Mouse (Mus musculus) cerebellum, postnatal 4 days (tissue): ENCODE data around the gene Akap6.

Experiments
- DNase-seq, 2 experiments: peaks; one replicate each; pipeline ENCODE4 v3.0.0; 2022; ENCODE audit warnings: low spot score in 2 of 2, mixed read lengths in 1 of 2

Gene Akap6

DNA sequence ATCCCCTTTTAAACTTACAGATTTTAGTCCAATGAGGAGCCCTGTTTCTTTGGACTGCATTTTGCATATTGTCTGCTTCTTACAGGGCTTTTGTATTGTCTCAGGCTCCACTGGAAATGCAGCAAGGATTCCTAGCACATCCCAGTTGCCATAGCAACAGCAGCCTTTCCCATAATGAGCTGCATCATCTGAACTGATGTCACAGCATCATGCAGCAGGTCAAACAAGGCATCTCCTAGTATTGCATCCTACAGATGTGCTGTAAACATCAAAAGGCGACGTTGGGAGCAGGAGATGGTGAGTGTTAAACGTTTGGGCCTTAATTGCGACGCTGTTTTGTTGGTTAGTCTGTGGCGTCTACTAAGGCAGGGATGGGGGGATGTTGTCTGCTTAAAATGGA, at the start of gene Akap6:
Akap6 (plus strand) TSS at position 238 of the 400 bp plus-strand sequence.
- peak; percentile 26 to 62 for DNase-seq

DNA sequence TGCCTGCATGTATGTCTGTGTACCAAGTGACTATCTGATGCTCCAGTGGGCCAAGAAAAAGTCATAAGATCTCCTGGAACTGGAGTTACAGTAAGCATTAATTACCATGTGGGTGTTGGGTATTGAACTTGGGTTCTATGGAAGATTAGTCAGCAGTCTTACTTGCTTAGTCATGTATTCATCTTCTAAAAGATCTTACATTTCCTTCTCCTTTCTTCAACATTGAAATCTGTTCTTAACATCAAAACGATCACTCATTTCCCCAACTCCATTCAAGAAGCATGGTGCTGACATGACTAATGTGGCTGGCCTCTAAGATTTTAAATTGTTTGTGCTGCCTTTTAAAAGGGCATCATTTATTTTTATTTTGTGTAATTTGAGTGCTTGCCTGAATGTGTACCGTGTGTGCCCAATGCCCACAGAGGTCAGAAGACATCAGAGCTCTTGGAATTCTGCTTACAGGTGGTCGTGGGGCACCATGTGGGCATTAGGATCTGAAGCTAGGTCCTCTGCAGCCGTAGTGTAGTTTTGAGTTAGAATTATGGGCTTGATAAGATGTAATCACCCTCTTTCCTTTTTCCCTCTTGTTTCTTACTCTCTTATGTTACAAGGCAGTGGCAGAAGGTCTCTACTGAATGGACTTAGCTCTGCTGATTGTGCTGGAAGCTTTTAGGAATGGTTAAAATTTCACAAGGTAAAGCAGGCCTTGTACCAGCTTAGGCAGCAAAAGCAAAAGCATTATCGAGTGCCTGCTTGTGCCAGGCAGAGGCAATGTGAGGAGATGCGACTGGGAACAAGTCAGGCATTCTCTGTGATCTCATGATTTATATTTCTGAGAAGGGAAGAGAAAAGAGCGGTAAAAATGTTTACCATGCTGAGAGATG, 36.0 kb upstream of the Akap6 start:
- no peak for DNase-seq

DNA sequence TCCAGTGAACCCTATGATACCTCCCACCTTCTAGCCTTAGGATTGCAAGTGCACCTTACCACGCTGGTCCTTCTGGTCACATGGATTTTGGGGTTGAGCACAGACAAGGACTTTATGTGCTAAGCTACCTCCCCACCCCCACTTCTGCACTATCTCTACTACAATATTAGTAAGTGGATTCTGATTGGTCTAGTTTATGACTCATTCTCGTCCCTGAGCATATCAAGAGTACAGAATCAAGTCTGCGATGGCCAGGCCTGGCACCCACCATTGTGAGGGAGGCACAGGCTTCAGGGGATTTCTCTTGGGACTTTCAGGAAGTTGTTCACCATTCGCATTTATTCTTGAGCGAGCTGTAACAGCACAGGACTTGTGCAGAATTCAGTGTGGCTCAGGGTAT, 34.2 kb upstream of the Akap6 start:
- no peak for DNase-seq

DNA sequence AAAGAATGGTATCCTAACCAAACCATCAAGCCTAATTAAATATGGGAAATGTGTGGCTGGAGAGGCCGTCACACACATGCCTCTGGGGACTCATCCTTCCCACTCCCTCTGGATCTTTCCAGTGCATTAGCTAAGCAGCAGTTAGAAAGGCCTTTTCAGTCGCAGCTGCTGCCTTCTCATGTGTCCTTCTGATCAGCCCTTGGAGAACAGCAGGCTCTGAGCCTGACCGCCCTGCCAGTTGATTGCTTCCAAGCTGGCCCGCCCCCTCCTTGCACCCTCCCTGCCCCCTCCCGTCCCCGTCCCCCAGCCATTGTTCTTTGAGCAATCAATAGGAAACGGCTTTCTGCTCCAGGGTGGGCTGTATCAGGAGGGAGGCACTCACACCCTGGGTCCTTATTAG, 27.7 kb upstream of the Akap6 start:
- peak in 1 of 2 experiments; percentile 49 for DNase-seq

DNA sequence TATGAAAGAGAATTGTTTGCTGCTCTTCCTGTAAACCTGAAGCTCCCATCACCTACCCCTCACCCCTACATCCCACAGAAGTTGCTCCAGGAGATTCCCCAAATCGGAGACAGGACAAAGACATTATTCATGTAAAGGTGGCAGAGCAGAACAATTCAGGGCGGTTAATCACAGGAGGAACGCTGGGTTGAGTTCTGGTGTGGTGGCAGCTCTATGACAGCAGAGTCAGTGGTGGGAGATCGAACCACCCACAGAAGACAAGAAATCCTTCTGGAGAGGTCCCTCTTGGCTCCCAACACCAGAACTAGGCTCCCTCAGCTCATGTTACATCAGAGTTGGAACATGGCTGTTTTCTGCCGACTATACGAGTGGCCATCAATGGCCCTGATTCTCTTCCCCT, 27.2 kb upstream of the Akap6 start:
- DNase-seq, result no peak

DNA sequence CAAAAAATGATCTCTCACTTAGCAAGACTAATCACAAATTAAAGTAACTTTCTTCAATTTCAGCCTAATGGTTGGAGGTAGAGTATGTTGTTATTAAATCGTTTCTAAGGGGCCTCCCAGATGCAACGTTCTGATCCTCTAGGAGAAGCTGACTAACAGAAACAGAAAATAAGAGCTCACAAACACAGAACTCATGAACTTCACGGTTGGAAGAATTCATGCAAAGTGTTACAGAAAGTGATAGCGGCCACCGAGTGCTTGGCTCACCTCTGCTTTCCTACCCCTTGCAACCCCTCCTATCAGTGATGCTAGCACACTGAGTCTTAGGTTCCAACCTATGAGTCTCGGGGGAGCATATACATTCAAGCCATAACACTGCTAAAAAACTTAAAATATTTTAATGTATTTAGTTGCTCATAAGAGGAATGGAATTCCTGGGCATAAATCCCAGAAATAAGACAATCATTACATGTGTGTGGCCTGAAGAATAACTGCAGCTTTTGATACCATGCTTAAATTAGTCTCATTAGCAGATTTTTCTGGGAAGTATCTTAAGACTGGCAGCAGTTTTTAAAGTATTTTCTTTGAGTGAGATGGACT, 25.7 kb upstream of the Akap6 start:
- no peak for DNase-seq

DNA sequence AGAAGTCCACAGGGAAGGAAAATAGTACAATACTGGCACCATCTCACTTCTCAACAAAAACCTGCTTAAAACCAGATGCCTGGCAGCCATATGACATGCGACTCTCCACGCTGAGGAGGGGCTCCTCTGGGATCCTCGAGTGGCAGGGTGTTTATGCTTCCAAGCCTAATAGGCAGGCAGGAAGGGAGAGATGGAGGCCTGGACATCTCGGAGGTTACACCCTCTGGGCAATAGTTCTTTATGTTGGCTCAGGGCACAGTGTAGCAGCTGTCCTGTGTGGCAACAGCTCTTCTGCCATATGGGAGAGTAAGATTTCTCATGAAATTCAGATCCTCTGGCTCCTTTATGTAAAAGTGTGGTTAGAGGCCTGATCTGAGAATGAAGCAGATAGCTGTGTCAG, 24.2 kb upstream of the Akap6 start:
- DNase-seq, result peak in 1 of 2 experiments; percentile 53

DNA sequence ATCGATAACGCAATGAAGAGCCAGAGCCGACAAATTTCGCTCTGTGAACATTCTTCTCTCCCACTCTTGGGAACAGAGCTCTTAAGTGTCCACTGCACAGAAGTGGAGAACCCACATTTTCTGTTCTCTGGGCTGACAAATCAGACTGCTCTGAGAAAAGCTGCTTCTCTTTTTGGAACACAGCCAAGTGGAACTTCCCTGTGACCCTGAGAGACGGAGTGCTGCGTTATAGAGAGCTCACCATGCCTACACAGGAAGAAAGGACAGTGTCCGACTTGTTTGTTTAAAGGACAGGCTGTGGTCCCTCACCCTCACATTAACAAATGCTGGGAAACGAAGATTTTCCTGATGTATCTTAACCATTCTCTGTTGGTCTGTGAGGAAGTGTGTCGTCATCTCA, 11.8 kb upstream of the Akap6 start:
- DNase-seq, result no peak

DNA sequence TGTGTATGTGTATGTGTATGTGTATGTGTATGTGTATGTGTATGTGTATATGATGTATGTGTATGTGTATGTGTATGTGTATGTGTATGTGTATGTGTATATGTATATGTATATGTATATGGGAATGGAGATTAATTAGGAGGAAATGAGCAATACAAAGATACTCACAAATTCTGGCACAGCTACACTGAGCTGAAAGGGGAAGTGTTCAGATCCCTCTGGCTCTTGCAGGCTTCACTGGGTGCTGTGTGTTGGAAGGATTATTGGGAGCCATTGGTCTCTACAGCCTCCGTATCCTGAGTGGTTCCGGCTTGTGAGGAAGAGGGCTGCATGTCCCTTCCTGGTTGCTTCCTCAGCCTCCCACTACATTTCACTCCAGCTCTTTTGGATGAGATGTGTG, 10.5 kb upstream of the Akap6 start:
- no peak for DNase-seq

DNA sequence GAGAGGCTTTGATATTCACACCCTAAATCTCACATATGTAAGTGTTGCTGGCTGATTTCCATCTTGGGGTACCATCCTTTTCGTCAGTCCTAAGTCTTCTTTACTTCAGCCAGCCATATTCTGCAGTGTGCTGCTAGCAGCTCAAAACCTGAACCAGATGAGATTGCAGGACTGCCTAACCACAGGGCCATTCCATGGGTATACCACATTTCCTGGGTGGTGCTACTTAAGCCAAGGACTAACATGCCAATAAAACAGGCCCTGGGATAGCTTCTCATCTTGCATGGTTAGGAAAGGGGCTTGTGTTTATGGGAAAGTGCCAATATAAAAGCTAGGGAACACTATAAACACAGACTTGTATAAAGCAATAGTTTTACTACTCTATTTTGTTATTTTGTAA, 7.6 kb upstream of the Akap6 start:
- no peak for DNase-seq

DNA sequence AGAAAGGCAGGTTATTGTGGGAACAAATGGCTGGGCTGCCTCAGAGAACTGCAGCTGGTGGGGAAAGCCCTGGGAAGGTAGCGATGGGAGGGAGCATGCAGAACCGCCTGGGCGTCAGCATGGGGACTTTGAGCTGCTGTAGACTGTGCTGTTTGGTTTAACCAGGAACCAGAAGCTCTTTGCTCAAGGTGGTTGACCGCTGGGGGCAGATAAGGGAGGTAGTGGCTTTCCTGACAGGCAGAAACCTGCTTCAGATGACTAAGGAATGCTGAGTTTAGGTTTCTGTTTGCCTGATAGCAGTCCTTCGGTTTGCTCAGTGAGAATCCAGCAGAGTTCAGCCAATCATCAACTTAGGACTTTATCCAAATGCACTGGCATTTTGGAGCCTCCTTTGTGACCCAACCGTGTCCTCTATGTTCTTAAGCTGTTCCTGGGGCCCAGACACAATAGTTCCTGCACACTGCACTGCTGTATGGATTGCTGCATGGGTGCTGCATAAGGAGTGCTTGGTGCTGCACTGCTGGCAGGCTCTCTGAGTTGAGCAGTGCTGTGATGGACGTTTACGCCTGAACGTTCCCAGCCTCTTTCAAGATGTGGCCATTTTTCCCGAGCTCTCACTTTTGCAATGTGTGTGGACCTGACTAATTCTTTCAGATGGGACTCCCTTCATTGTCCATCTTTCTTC, 6.8 kb upstream of the Akap6 start:
- no peak for DNase-seq

DNA sequence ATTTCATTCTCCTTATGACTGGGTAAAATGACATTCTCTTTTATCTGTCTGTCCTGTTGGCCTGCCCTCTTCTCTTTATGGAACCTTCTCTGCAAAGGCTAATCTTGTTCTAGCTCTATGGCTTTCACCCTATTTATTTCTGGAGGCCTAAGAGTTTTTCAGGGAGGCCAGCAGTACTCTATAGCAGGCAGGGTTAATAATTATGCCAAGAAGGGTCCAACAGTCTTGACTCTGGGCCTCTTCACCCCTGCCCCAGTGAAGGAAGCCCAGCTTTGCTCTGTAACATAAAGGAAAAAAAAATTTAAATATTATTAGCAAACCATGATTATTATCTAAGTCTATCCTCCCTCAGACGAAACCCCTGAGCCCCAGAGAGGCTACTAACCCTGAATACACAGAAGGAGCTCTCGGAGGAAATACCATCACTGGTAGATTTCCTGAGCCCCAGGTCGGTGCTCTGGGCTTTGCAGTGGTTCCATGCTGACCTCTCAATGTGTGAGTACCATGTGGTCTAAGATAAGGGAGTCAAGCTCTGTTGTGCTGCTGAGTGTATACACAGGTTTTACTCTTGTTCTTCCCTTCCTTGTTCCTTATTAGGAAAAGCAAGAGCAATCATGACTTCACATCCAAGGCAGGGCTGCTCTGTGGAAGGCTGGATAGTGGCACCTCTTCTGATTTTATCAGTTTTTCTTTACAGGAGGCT, 1.6 kb upstream of the Akap6 start:
- DNase-seq, result no peak

DNA sequence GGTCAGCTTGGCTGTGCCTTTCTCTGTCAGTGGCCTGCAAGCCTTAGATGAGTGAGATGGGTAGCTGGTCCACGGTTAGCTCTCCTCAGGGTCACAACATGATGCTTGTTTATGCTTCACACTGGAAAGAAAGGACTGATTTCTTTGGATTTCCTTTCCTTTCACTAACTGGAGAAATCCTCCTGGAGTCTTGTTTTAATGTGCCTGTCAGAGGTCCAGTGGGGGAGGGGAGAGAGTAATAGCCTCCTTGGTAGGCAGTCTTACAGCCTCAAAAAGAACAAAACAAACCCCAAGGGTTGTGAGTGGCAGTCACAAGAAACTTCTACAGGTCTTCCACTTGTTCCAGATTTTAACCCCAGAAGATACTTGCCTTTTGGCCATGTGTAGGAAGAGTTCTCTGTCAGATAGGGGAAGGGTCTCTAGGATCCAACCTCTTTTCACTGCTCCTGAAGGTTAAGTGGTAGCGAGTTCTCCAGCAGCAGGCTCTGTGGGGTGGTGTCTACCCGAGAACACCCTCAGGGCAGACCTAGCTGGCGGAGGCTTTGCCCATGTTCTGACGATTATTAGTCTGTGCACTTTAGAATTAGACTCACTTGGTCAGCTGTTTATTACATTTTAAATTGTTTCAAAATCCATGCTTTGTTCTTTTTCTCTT, 780 bp upstream of the Akap6 start:
- DNase-seq, result no peak

DNA sequence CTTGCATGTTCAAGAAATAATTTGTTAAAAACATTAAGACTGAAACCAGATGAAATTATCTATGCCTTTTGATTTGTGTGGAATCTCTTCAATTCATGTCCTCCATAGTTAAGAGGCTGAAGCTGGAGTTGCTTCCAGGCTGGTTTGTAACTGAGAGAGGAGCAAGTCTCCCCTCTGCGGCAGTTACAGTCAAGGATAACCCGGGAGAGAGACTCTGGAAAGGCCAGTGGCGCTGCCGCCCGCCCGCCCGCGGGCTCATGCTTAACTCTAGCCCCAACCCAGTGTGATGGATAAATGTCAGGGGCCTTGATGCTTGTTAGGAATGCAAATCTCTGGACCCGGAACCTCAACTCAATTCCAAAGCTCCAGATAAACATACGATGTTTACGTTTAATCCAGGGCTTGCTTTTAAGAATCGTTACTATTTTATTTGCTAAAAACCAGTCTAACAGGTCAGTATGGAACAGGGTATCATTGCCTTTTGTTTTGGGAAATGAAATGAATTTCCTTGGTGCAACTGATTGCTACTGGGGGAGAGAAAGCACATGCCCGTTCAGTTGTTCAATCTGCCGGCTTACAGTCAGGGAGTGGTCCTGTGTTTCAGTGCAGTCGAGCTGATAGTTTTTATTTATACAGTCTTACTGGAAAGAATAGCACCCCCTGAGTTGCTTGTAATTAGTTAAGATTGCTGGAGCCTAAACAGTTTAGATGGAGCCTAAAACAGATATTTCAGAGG, 946 bp downstream of the Akap6 start:
- DNase-seq, result no peak

DNA sequence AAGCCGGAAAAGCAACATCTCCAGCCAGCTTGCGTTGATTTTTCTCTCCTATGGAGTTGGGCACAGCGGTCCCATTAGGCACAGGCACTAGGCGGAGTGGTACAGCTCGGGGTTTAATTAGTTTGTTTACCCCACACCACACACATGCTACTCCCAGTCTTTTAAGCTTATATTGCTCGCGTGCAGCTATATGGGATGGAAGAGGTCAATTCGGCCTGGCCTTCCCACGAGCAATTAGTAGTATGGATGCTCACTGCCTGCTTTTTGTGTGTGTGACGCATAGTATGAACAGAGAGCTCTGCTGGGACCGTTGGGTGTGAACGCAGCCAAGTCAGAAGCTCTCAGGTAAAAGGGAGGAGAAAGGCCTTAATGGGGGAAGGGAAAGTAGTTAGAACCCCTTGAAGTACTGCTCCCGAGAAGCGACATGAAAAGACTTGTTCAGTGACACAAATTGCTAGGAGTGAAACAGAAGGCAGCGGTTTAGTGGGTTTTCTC, 1.6 kb downstream of the Akap6 start:
- no peak for DNase-seq

DNA sequence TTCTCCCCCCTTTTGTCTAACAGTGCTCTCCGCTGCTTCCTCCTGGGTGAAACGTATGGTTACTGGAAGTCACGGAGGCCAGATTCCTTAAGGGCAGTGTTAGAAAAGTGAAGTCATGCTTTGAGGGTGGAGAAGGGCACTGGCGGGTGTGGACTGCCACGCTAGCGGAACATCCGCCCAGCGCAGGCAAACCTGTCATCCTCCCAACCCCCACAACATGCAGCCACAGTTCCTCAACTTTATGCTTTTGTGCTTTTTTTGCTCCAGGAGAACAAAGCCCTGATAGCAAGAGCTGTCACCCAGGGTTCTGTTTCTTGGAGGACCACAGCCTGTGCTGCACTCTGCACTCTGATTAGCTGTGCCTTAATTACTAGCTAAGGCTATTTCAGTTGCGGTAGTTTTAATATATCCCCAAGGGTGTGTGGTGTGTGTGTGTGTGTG, 2.0 kb downstream of the Akap6 start:
- no peak for DNase-seq

DNA sequence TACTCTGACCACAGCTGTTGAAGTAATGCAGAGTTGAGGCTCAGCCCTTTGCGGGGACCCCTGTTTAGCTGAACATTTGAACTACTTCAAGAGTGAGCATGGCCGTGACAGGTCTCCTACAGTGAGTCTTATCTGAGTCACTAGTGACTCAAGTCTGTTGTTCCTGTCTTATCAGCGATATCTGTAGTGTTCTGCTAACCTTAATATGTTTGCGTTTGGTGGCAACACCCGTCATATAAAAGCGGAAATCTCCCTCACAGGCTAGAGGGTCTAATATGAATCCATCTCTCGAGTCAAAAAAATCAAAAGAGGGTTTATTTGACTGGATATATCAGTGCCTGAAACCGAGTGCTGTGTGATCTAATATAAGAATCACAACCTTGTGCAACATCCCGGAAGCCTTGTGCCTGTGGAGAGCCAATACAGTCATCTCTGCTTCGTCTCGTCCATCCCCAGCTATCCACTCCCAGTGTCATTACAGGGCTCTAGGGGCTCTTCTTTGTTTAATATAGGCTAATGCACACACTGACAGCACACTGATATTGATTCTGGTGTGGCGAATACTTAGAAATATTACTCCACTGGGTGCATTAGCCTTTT, 3.3 kb downstream of the Akap6 start:
- no peak for DNase-seq

DNA sequence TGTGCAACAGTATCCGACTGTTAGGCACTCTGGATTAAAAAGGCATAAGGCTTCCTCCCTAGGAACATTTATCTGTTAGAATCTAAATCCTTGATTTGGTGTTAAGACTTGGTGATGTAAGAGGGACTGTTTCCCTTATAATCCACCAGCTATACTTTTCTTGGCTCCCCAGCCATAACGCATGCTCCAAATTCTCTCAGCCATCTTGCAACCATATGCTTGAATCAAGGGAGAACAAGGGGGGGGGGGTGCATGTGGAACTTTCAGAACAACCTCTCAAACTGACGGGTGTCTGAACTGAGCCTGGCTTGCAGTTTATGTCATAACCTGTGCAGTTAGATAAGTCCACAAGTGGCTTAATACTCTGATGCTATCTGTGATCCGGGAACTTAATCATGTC, 4.9 kb downstream of the Akap6 start:
- no peak for DNase-seq

DNA sequence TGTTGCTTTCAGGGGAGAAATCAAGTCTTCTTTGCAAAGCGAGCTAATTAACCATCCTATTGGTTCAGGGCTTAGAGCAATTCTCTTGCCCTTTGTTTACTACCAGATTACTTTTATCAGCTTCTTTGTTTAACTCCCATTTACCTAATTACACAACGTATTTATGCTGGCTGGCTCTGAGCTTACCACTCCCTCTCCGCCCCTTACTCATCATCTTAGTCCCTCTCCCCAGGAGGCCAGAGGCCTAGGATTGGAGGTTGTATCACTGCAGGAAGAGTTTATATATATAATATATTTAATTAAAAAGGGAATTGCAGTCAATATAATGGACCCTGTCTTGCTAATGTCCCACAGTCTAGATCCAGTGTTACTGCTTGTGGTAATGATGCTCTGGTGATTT, 5.6 kb downstream of the Akap6 start:
- no peak for DNase-seq

DNA sequence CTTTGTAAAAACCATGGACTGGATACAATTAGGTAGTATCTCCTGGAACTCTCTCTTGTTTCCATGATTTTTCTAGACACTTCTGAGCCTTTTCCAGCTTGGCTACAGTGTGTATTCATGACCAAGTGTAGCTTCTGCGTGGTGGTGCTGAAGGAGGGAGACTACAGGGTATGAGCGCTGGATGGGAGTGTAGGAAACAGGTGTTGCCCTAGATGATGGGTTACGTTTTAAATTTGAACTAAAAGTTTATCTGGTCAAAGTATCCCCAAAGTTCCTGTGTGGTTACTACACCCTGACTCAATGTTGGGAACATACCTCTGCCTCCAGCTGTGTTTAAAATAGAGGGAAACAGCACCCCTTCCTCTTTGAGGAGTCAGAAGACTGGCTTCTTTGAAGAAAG, 12.2 kb downstream of the Akap6 start:
- DNase-seq, result no peak
